Mouse (Mus musculus) thymus, postnatal 10 days (tissue): Measurements from ENCODE around the gene Fhad1.

Experiments
- DNase-seq, 2 experiments: peaks; one replicate each; pipeline ENCODE4 v3.0.0; 2021; ENCODE audit warnings: low spot score in 2 of 2

Gene Fhad1

DNA sequence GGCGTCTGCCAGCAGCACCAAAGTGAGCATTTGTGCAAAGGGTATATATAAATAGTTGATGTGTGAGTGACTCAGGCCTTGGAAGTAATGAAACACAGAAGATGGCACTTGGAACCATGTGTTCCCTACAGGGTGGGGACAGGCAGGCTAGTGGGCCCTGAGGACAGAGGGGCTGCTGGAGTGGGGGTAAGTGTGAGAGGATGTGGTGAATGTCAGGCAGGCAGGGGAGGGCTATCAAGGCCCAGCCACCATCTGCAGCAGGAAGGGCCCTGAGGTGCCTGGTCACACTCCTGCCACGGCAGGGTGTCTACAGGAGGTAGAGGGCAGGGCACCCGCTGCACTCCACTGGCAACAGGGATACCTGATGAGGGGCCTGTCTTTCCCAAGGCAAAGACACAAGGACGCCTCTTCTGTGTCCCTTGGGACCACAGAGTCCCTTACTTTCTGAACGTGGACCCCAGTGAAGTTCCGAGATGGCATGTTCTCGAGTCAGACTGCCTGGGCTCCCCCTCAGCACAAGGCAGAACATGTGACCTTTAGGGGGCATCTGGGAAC is 151.1 kb downstream of the Fhad1 start:
- no peak for DNase-seq

GRCm38 (mm10) chr4:141862867-141863266 is 152.0 kb downstream of the Fhad1 start:
- no peak for DNase-seq

GRCm38 (mm10) chr4:141861591-141862295 is 153.1 kb downstream of the Fhad1 start:
- DNase-seq, result no peak

DNA sequence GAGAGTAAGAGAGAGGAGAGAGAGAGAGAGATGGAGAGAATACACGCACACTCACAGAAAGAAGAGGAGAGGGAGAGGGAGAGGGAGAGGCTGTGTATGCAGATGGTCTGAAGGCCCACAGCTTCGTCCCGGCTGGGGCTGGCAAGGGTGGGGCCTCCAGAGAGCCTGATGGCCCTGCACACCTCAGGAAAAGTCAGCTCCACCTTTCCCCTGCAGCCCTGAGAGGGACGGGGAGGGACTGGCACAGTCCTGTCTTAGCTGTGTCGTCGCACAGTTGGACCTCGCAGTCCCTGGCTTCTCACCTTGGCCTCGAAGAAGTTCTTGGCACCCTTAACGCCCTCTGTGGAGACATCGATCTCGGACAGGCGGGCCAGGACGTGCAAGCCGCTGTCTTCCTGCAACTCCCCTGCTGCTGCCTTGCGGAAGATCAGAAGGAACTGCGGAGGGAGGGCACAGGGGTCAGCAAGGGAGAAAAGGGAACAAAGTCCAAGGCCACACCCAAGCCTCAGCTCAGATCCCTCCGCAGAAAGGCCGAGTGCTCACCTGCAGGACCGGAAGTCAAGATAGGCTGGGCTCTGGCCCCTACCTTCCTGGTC is 154.5 kb downstream of the Fhad1 start:
- DNase-seq, result no peak

- DNase-seq, result no peak
Observed at GRCm38 (mm10) chr4:141859351-141859750, 155.5 kb downstream of the Fhad1 start.

DNA sequence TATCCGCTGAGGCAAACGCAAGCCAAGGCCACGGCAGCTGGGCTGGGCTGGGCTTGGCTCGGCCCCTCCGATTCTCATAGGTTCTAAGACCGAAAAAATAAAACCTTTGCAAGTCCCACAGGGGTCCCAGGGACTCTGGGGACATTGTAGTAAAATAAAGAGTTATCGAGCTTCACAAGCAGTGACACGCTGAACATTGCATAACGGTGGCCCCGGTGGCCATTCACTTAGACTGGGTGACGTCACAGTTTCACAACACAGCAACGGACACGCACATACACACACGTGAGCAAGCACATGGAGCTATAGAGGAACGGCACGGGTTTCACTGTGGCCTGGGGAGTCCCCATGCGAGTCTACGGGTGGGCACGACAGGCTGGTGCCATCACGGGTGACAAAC is 156.4 kb downstream of the Fhad1 start:
- DNase-seq, result no peak

DNA sequence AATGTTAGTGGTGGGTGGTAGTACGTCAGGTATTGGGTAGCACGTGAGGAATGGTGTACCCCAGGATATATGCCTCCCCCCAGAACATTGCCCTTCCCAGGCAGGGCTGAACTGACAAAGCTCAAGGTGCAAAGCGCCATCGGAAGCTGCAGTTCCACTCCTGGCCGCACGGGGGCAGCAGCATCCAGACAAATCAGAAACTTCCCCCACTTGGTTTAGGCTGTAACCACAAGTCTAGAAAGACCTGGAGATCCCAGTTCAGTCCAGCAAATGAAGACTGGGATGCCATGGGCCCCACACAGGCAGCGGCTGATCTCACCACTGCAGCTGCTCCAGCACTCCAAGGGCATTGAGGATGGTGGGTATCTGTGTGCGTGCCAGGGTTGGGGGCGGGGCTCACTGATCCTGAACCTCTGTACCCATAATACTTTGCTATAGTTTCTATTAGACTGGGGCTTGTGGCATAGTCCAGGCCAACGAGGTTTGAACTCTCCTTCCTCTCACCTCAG is 157.4 kb downstream of the Fhad1 start:
- peak; percentile 34 to 71 for DNase-seq

DNA sequence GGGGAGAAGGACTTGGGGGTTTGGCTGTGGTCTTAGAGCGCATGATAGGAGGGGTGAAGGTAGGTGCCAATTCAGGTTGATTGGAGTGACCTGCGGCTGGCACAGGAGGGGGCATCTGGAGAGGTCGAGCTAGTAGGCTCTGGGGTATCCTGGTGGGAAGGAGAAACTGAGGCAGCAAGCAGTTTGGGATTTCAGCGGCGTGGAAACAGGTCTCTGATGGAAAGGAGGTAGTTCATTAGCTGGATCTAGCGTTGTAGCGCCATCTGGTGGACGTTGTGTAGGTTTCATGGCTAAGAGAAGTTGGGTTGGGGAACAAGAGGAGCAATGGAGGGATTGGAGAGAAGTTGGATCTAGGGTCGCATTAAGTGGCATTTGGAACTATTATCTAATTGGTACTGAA is 161.4 kb downstream of the Fhad1 start:
- DNase-seq, result peak in 1 of 2 experiments; percentile 54

- no peak for DNase-seq
Observed at GRCm38 (mm10) chr4:141845999-141846398, 168.9 kb downstream of the Fhad1 start, which contains the start of gene Ctrc. Gene Ctrc, minus strand, starts transcription at chr4:141846359.
